Mouse (Mus musculus) heart, postnatal 0 days (tissue): Measurements from ENCODE around the gene Vwa8.

Experiments
- CTCF ChIP-seq: IDR thresholded peaks from 2 replicates; pipeline ENCODE4 v1.5.1; 2016; ENCODE audit warnings: antibody characterized with exemption, control low read depth, low read depth
- EP300 ChIP-seq: IDR thresholded peaks from 2 replicates; pipeline ENCODE4 v1.6.1; 2016; ENCODE audit warnings: antibody characterized with exemption, low read depth

DNA sequence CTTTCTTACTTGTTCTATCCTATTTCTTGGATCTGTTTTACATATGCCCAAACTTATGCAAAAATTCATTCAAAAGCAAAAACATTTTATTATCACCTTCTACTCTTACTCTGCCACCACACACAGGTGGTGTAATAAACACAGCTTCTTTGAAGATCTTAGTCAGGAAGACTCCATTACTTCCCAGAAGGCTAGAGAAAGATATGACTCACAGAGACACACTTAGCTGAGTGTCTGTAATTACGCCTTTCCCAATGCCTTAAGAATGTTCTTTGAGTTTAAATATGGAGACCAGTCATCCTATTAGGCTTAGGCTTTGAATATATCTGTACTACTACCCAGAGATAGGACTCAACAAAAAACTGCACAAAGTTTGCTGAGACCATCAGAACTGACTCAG, 338.1 kb downstream of the Vwa8 start:
- TF ChIP-seq CTCF (no peak), EP300 (no peak)
